Mouse (Mus musculus) macrophage (primary cell): ENCODE results near the gene Foxj2. TPM values are rescaled to one million over a fixed set of nuclear protein-coding genes. Genes with fewer than 3 reads are reported as not detected.

Source experiments
- H3K27ac ChIP-seq: fragments of 350-480 bp; formaldehyde crosslinking; 2 replicates; pipeline ENCODE4 v1.9.0; 2021
- H3K36me3 ChIP-seq: fragments of 350-480 bp; formaldehyde crosslinking; 2 replicates; pipeline ENCODE4 v1.9.0; 2021; ENCODE audit errors: inconsistent target
- H3K4me3 ChIP-seq: fragments of 350-480 bp; formaldehyde crosslinking; 2 replicates; pipeline ENCODE4 v1.9.0; 2021; ENCODE audit errors: inconsistent target
- H3K79me2 ChIP-seq: fragments of 350-480 bp; formaldehyde crosslinking; 2 replicates; pipeline ENCODE4 v1.9.0; 2021; ENCODE audit errors: inconsistent target
- WGBS: methylation state at CpG from one replicate; pipeline ENCODE4 v1.1.7; 2026; ENCODE audit warnings: inconsistent platforms; ENCODE audit not compliant: missing documents; 5-methylcytosine and 5-hydroxymethylcytosine counted together
- polyA plus RNA-seq: library from polyadenylated mRNA; stranded (reverse); fragments of 250-400 nt; gene quantifications from 3 replicates; pipeline ENCODE4 v1.2.4, GENCODE M21; 2018; ENCODE audit warnings: inconsistent platforms
- total RNA-seq, 78 experiments: library from RNA; depleted of rRNA; stranded (reverse); fragments of 250-400 nt; gene quantifications; 1 replicate in 9 of 78; 2 replicates in 24 of 78; 3 replicates in 43 of 78; 4 replicates in 2 of 78; pipeline ENCODE4 v1.2.4; 2018; ENCODE audit warnings: inconsistent platforms in 56 of 78

Foxj2 gene
- total RNA-seq (2018; cell fraction: chromatin; rRNA removed): 10 to 100 TPM in 20 of 26 experiments, 1 to 10 TPM in 6; 2.6 to 31.0 (median 16.2) TPM
- total RNA-seq (2018; cell fraction: cytosol; rRNA removed): 10 to 100 TPM in 25 of 26 experiments, 1 to 10 TPM in 1; 9.2 to 27.1 (median 21.6) TPM
- 10 to 100 TPM in 25 of 26 experiments, 1 to 10 TPM in 1; 8.9 to 41.2 (median 20.1) TPM for total RNA-seq (2018; cell fraction: nucleus; rRNA removed)
- polyA plus RNA-seq: 12.2 to 18.5 TPM (median 15.1 TPM) in 3 replicates

DNA sequence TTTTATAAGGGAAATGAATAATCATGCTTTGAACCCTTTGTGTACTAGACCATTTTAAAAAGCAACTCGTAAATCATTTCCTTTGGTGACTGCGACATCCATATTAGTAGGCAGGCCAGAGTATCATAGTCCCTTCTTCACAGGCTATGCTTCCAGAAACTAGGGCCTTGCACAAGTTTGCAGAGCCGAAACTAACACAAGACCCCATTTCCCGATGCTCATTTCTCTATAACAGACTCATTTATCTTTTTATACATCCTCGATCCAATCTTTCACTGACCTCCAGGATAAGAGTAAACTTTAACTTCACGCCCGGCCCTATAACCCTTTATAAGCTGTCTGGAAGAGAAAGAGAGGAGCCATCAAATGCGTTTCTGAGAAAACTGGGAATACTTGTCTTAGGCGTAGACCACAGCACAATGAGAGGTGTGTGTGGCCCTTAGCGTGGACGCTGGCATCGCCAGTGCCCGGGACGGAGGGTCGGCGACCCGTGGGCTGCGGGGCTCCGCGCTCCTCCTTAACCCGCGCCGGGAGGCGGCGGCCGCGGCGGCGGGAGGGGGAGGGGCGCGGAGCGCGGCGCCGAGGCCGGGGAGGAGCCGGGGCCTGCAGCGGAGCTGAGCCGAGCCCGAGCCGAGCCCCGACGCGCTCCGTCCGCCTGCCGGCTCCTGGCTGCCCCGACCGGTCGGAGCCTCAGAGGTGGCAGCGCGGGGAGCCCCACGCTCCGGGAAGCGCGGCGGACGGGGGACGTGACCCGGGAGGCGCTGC is at the start of gene Foxj2:
Foxj2 (plus strand) TSS at position 609 of the 765 bp plus-strand sequence.
- peak within 1 kb of the TSS; percentile 87 for H3K4me3 ChIP-seq
- H3K79me2 ChIP-seq: peaks cover 45% of the 10 kb centered on the region
- 0 out of 2 replicates have a peak, but pooled peaks cover 7% of the 10 kb centered on the region for H3K36me3 ChIP-seq
- WGBS: 3% methylated on average over 38 of the region's 61 CpGs
- H3K27ac ChIP-seq: peak within 1 kb of the TSS; percentile 43

GRCm38 (mm10) chr6:122770760-122771315 is 48.9 kb upstream of the Foxj2 start:
- H3K36me3 ChIP-seq: no peaks in the 10 kb centered on the region
- no peak overlapping the region for H3K4me3 ChIP-seq
- no peak overlapping the region for H3K27ac ChIP-seq
- 93% methylated on average over 9 of the region's 11 CpGs for WGBS
- H3K79me2 ChIP-seq: no peaks in the 10 kb centered on the region

DNA sequence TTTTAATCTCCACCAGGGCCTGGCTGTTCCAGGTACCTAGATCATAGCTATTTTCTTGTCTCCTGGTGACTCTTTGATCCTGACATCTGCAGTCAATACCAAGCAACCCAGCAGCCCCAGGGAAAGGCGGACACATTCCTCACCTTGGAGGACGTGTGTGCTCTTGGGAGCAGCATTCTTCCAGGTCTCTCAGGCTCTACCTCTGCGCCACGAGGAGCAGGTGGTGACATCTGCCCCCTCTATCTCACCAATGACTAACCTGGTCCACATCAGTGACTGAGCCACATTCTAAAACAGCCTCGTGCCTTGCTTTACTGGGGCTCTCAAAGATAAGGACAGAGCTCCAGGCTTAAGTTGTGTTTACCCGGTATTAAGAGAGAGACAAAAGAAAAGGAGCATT is 47.0 kb upstream of the Foxj2 start:
- Histone ChIP-seq H3K4me3 (no peak overlapping the region), H3K36me3 (no peaks in the 10 kb centered on the region), H3K27ac (no peak overlapping the region), H3K79me2 (no peaks in the 10 kb centered on the region)
- WGBS: 96% methylated on average over 6 of the region's 6 CpGs

- H3K4me3 ChIP-seq: no peak overlapping the region
- no peaks in the 10 kb centered on the region for H3K36me3 ChIP-seq
- no peak overlapping the region for H3K27ac ChIP-seq
- 100% methylated on average over 1 of the region's 1 CpGs for WGBS
- H3K79me2 ChIP-seq: no peaks in the 10 kb centered on the region
These were observed 45.4 kb upstream of the Foxj2 start for GRCm38 (mm10) chr6:122774345-122774744.

- WGBS: 93% methylated on average over 7 of the region's 7 CpGs
- H3K36me3 ChIP-seq: no peaks in the 10 kb centered on the region
- no peaks in the 10 kb centered on the region for H3K79me2 ChIP-seq
- H3K4me3 ChIP-seq: no peak overlapping the region
- no peak overlapping the region for H3K27ac ChIP-seq
These were observed 43.7 kb upstream of the Foxj2 start for GRCm38 (mm10) chr6:122776040-122776439.

DNA sequence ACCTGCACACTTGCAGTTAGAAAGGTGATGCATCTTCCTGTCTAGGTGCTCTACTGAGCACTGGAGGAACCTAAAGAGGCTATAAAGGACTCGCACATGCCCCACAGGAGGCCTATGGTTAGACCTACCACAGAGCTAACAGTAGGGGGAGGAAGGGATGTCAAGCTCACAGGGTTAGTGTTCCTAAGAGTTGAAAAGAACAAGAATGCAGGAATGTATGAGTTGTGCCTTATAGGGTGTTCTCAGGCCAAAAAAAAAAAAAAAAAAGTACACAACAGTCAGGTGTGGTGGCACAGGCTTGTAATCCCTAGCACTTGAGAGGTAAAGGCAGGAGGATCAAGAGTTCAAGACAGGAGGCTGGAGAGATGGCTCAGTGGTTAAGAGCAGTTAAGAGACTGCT is 39.8 kb upstream of the Foxj2 start:
- 100% methylated on average over 1 of the region's 1 CpGs for WGBS
- Histone ChIP-seq H3K4me3 (no peak overlapping the region), H3K36me3 (no peaks in the 10 kb centered on the region)

GRCm38 (mm10) chr6:122781167-122781566 is 38.5 kb upstream of the Foxj2 start:
- 98% methylated on average over 4 of the region's 4 CpGs for WGBS
- Histone ChIP-seq H3K27ac (no peak overlapping the region), H3K36me3 (no peaks in the 10 kb centered on the region), H3K4me3 (no peak overlapping the region), H3K79me2 (no peaks in the 10 kb centered on the region)

More for the DNA sequence above, 39.8 kb upstream of the Foxj2 start:
- Histone ChIP-seq H3K27ac (no peak overlapping the region), H3K79me2 (no peaks in the 10 kb centered on the region)

DNA sequence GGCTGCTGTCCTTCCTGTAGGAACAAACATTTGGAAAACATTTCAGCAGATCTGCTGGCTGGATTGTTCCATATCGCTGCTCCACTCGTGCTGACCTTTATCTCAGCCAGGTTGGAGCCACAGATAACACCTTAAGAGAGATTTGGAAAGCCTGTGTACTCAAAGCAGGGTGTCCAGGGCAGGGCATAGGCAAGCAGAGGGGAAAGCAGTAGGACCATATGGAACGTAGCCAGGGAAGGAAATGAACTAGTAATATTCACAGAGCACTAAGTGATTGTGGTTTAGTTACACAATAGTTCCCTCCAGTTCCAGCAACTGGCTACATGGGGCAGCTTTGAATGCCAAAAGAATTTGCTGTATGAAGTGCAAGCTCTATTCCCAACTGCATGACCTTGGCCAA is 37.5 kb upstream of the Foxj2 start:
- Histone ChIP-seq H3K4me3 (no peak overlapping the region), H3K36me3 (no peaks in the 10 kb centered on the region), H3K27ac (no peak overlapping the region), H3K79me2 (no peaks in the 10 kb centered on the region)
- WGBS: 8% methylated on average over 3 of the region's 3 CpGs

- Histone ChIP-seq H3K4me3 (no peak overlapping the region), H3K27ac (no peak overlapping the region), H3K36me3 (no peaks in the 10 kb centered on the region), H3K79me2 (no peaks in the 10 kb centered on the region)
- 96% methylated on average over 3 of the region's 3 CpGs for WGBS
These were observed 34.8 kb upstream of the Foxj2 start for GRCm38 (mm10) chr6:122784866-122785265.

DNA sequence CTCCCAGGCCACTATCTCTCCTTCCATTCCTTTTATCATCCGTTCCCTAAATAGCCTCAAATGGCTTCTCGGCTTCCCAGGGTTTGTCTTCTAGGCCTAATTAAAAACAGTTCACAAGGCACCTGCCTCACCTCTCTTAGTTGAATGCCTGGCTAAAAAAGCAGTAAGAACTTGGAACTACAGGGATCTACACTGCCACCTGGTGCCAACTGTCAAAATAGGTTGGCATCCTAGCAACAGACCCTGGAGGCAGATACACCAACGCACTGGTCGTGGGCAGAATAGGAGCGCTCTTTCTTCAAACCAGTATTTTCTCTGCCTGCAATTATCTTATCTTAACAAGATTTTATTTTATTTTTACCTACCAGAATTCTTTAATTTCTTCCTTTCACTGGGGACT is 33.4 kb upstream of the Foxj2 start:
- H3K4me3 ChIP-seq: no peak overlapping the region
- H3K27ac ChIP-seq: no peak overlapping the region
- no peaks in the 10 kb centered on the region for H3K36me3 ChIP-seq
- H3K79me2 ChIP-seq: no peaks in the 10 kb centered on the region
- WGBS: 50% methylated on average over 5 of the region's 5 CpGs

- no peaks in the 10 kb centered on the region for H3K36me3 ChIP-seq
- H3K79me2 ChIP-seq: no peaks in the 10 kb centered on the region
- H3K27ac ChIP-seq: no peak overlapping the region
- 86% methylated on average over 8 of the region's 8 CpGs for WGBS
- H3K4me3 ChIP-seq: no peak overlapping the region
These were observed 24.3 kb upstream of the Foxj2 start for GRCm38 (mm10) chr6:122795254-122795935.

- Histone ChIP-seq H3K27ac (peak overlapping the region; percentile 66), H3K4me3 (peak overlapping the region; percentile 40), H3K36me3 (no peaks in the 10 kb centered on the region), H3K79me2 (no peaks in the 10 kb centered on the region)
- 8% methylated on average over 8 of the region's 10 CpGs for WGBS
These were observed 18.9 kb upstream of the Foxj2 start for GRCm38 (mm10) chr6:122800640-122801300.

DNA sequence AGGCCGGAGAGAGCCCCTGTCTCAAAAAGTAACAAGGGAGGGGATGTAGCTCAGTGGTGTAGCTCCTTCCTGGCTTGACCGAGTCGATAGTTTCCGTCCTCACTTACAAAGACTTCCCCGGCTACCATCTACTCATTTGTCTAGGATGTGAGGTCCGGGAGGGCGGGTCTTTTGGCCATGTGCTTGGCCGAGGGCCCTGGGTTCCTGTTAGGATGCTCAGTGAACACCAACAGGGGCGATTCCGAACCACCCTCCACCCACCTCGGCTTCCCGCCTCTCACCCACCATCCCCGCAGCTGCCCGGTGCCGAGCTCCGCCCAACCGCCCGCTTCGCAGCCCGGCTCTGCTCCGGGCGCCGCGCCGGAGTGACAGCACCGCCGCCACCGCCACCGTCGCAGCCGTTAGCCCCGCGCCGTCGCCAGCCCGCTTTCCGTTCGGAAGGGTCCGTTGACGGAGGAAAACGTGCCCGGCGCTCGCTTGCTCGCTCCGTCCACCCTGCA is 18.4 kb upstream of the Foxj2 start, which contains the start of gene Slc2a3:
Slc2a3 (minus strand) TSS at position 340 of the 500 bp plus-strand sequence.
- WGBS: 1% methylated on average over 46 of the region's 46 CpGs
- Histone ChIP-seq H3K27ac (peak within 1 kb of the TSS; percentile 66), H3K36me3 (no peaks in the 10 kb centered on the region), H3K79me2 (no peaks in the 10 kb centered on the region), H3K4me3 (peak within 1 kb of the TSS; percentile 40)
